Mouse (Mus musculus) urinary bladder, postnatal 25 days (tissue): Measurements from ENCODE around the gene Grid2.

Source experiments
- DNase-seq: peaks from one replicate; pipeline ENCODE4 v3.0.0; 2022; ENCODE audit warnings: low spot score

Grid2 gene

GRCm38 (mm10) chr6:64731126-64731525 is 1475.5 kb downstream of the Grid2 start:
- DNase-seq, result no peak

- DNase-seq, result no peak
Measured at GRCm38 (mm10) chr6:64731621-64732320, 1476.1 kb downstream of the Grid2 start.

- DNase-seq, result no peak
Measured at GRCm38 (mm10) chr6:64733311-64733710, 1477.6 kb downstream of the Grid2 start.

GRCm38 (mm10) chr6:64734441-64735320 is 1479.0 kb downstream of the Grid2 start:
- DNase-seq, result no peak

GRCm38 (mm10) chr6:64736317-64736716 is 1480.6 kb downstream of the Grid2 start:
- no peak for DNase-seq

DNA sequence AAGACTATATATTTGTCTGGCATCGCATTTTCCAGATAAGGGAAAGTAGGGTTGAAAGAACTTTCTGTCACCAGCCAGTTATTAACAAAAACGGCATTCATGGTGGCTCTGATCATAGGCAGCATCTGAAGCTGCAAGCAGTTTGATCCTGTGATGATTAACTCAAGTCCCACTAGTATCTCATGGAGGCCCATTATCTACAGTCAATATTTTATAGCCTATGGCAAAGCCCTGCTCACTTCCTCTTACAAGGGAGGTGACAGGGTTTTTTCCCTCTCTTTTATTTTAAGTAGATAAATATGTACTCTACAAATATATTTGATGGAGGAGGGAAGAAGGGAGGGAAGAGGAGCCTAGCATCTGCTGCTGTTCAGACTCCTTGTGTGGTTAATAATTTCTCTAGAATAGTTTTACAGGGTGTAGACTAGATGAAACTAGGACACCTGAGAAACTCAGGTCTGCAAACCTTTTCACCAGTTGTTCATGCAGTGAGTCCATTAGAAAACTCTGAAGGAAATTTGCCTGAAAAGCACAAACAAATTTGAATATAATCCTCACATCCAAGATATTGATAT is 1487.3 kb downstream of the Grid2 start:
- DNase-seq, result no peak
